Comparison of ENCODE assay signal across 21 mouse cellular contexts in genomic region chr17:24636781-24637481, GRCm38 (mm10). TPM values are rescaled to one million over a fixed set of nuclear protein-coding genes. Genes with fewer than 3 reads are reported as not detected.
A peak's percentile ranks its signal among the peaks of the same experiment; 100 is the strongest.
DNase-seq lines count a peak whose midpoint lies in the region; ATAC-seq lines count a peak whose summit lies in the region.
"Had no signal": no experiment of that assay in that cellular context is flagged by ENCODE, and none has a peak within 500 bp of the region (broad histone marks: within the 10 kb centered on the region; RNA-seq: fewer than 3 reads in every experiment).

No protein-coding gene starts in this region.

- H3K4me1 ChIP-seq in forebrain, embryonic 13.5 days, result peaks cover 12% of the 10 kb centered on the region
- H3K4me1 ChIP-seq in forebrain, embryonic 16.5 days (replicated peaks; ENCODE audit: control insufficient read depth, insufficient read depth, low read length), result peaks cover 7% of the 10 kb centered on the region
- peaks cover 55% of the 10 kb centered on the region for H3K4me1 ChIP-seq in embryonic facial prominence, embryonic 10.5 days

- H3K27me3 ChIP-seq in forebrain, embryonic 13.5 days, result no peaks in the 10 kb centered on the region
- H3K27me3 ChIP-seq in forebrain, embryonic 16.5 days (replicated peaks; ENCODE audit: control insufficient read depth, insufficient read depth, low read length), result no peaks in the 10 kb centered on the region
- no peaks in the 10 kb centered on the region for H3K27me3 ChIP-seq in embryonic facial prominence, embryonic 10.5 days (replicated peaks; ENCODE audit: low read depth, poor library complexity, severe bottlenecking)
- H3K27me3 ChIP-seq: CH12.LX; hindbrain, embryonic 15.5 days had no signal

- no peak overlapping the region for H3K4me3 ChIP-seq in forebrain, embryonic 13.5 days
- H3K4me3 ChIP-seq in forebrain, embryonic 16.5 days (replicated peaks; ENCODE audit: low read length), result no peak overlapping the region
- no peak overlapping the region for H3K4me3 ChIP-seq in embryonic facial prominence, embryonic 10.5 days
- H3K4me3 ChIP-seq: hindbrain, embryonic 15.5 days; midbrain, embryonic 10.5 days; myocyte had no signal

- no peak for ATAC-seq in forebrain, embryonic 13.5 days
- ATAC-seq in forebrain, embryonic 16.5 days, result no peak
- no peak for ATAC-seq in erythroid progenitor cell, adult 5-6 weeks (replicated peaks; ENCODE audit: low FRiP score, poor library complexity, severe bottlenecking)
- ATAC-seq: forebrain, embryonic 14.5 days; liver, postnatal 0 days had no signal

- no peak overlapping the region for H3K27ac ChIP-seq in forebrain, embryonic 13.5 days
- no peak overlapping the region for H3K27ac ChIP-seq in forebrain, embryonic 16.5 days (ENCODE audit: low read length)
- peak overlapping the region; percentile 8 for H3K27ac ChIP-seq in embryonic facial prominence, embryonic 10.5 days (replicated peaks)
- H3K27ac ChIP-seq: hindbrain, embryonic 15.5 days; midbrain, embryonic 10.5 days had no signal

- H3K4me2 ChIP-seq in forebrain, embryonic 13.5 days, result no peak overlapping the region
- no peak overlapping the region for H3K4me2 ChIP-seq in forebrain, embryonic 16.5 days (ENCODE audit: low read length)
- H3K4me2 ChIP-seq: hindbrain, embryonic 15.5 days had no signal

- H3K9ac ChIP-seq in forebrain, embryonic 13.5 days, result peak overlapping the region; percentile 21; the same call in 1 of the 2 replicates
- H3K9ac ChIP-seq in forebrain, embryonic 16.5 days (replicated peaks; ENCODE audit: low read depth, low read length), result no peak overlapping the region
- H3K9ac ChIP-seq: hindbrain, embryonic 15.5 days; liver, postnatal 0 days had no signal

- peak; percentile 32 for DNase-seq in kidney, postnatal 10 days
- no peak for DNase-seq in kidney, adult 8-10 months
- no peak for DNase-seq in embryonic facial prominence, embryonic 10.5 days (ENCODE audit: low spot score)
- DNase-seq in lung, postnatal 25 days (ENCODE audit: low spot score), result peak; percentile 86
- no peak for DNase-seq in left cerebral cortex, adult 8-10 months (ENCODE audit: low spot score in 2 of 2)
- DNase-seq: adrenal gland, adult 2 months; cerebellum, adult 18-20 months; kidney, adult 11 months; layer of hippocampus, postnatal 36 days; liver, postnatal 0 days had no signal

- no peaks in the 10 kb centered on the region for H3K36me3 ChIP-seq in forebrain, embryonic 13.5 days (ENCODE audit: poor library complexity, severe bottlenecking)
- H3K36me3 ChIP-seq in forebrain, embryonic 16.5 days (ENCODE audit: control insufficient read depth, insufficient read depth), result no peaks in the 10 kb centered on the region
- H3K36me3 ChIP-seq in embryonic facial prominence, embryonic 10.5 days (replicated peaks), result peaks cover 37% of the 10 kb centered on the region

- H3K9me3 ChIP-seq in forebrain, embryonic 13.5 days (replicated peaks), result no peaks in the 10 kb centered on the region
- H3K9me3 ChIP-seq in forebrain, embryonic 16.5 days (ENCODE audit: control insufficient read depth, low read length), result no peaks in the 10 kb centered on the region
- H3K9me3 ChIP-seq in embryonic facial prominence, embryonic 10.5 days, result no peaks in the 10 kb centered on the region
- H3K9me3 ChIP-seq: hindbrain, embryonic 15.5 days; midbrain, embryonic 10.5 days had no signal

- 71% methylated on average over 5 of the region's 5 CpGs for WGBS in forebrain, embryonic 13.5 days
- WGBS in forebrain, embryonic 16.5 days, result 72% methylated on average over 5 of the region's 5 CpGs
- WGBS in embryonic facial prominence, embryonic 10.5 days, result 61% methylated on average over 5 of the region's 5 CpGs

RNA-seq across cellular contexts. Expression of gene Nthl1, which starts 4.5 kb away (rescaled TPM):
- 13.8 and 15.3 TPM in 2 replicates for polyA plus RNA-seq in forebrain, embryonic 13.5 days (2015; fragmentation: Nextera tagmentation; extraction: Ambion mirVana)
- 13.4 and 14.4 TPM in 2 replicates for polyA plus RNA-seq in forebrain, embryonic 16.5 days (2015; fragmentation: Nextera tagmentation; extraction: Ambion mirVana)
- 22.4 and 27.3 TPM in 2 replicates for polyA plus RNA-seq in embryonic facial prominence, embryonic 10.5 days (2016; fragmentation: Nextera tagmentation; extraction: Ambion mirVana)
- total RNA-seq in erythroid progenitor cell, adult 5-6 weeks (2015; ENCODE audit: low replicate concordance), result not detected in 2 replicates
- 0.39 and 1.1 TPM in 2 replicates for total RNA-seq in erythroid progenitor cell, adult 5-6 weeks (2017; ENCODE audit: low replicate concordance)
- total RNA-seq in left cerebral cortex, adult 8-10 months (2022), result 1 to 10 TPM; 5.7 to 7.0 (median 6.1) TPM

RNA-seq across cellular contexts. Expression of gene Tsc2, which starts 4.5 kb away (rescaled TPM):
- polyA plus RNA-seq in forebrain, embryonic 13.5 days (2015; fragmentation: Nextera tagmentation; extraction: Ambion mirVana), result 60.5 and 75.1 TPM in 2 replicates
- polyA plus RNA-seq in forebrain, embryonic 16.5 days (2015; fragmentation: Nextera tagmentation; extraction: Ambion mirVana), result 80.4 and 86.8 TPM in 2 replicates
- 70.2 and 70.4 TPM in 2 replicates for polyA plus RNA-seq in embryonic facial prominence, embryonic 10.5 days (2016; fragmentation: Nextera tagmentation; extraction: Ambion mirVana)
- total RNA-seq in erythroid progenitor cell, adult 5-6 weeks (2015; ENCODE audit: low replicate concordance), result 49.0 and 56.6 TPM in 2 replicates
- total RNA-seq in erythroid progenitor cell, adult 5-6 weeks (2017; ENCODE audit: low replicate concordance), result 13.5 and 28.4 TPM in 2 replicates
- 100 to 1,000 TPM; 123 to 148 (median 137) TPM for total RNA-seq in left cerebral cortex, adult 8-10 months (2022)

RNA-seq across cellular contexts. Expression of gene Slc9a3r2, which starts 13.2 kb away (rescaled TPM):
- polyA plus RNA-seq in forebrain, embryonic 13.5 days (2015; fragmentation: Nextera tagmentation; extraction: Ambion mirVana), result 15.0 and 16.0 TPM in 2 replicates
- polyA plus RNA-seq in forebrain, embryonic 16.5 days (2015; fragmentation: Nextera tagmentation; extraction: Ambion mirVana), result 28.1 and 31.2 TPM in 2 replicates
- 31.7 and 37.3 TPM in 2 replicates for polyA plus RNA-seq in embryonic facial prominence, embryonic 10.5 days (2016; fragmentation: Nextera tagmentation; extraction: Ambion mirVana)
- 0.84 TPM in 1 of 2 replicates, not detected in the other for total RNA-seq in erythroid progenitor cell, adult 5-6 weeks (2015; ENCODE audit: low replicate concordance)
- total RNA-seq in erythroid progenitor cell, adult 5-6 weeks (2017; ENCODE audit: low replicate concordance), result not detected in 2 replicates
- total RNA-seq in left cerebral cortex, adult 8-10 months (2022), result 10 to 100 TPM; 41.0 to 47.7 (median 42.0) TPM

RNA-seq across cellular contexts. Expression of gene Npw, which starts 21.3 kb away (rescaled TPM):
- polyA plus RNA-seq in forebrain, embryonic 13.5 days (2015; fragmentation: Nextera tagmentation; extraction: Ambion mirVana), result not detected in 2 replicates
- polyA plus RNA-seq in forebrain, embryonic 16.5 days (2015; fragmentation: Nextera tagmentation; extraction: Ambion mirVana), result not detected in 2 replicates
- not detected in 2 replicates for polyA plus RNA-seq in embryonic facial prominence, embryonic 10.5 days (2016; fragmentation: Nextera tagmentation; extraction: Ambion mirVana)
- total RNA-seq in erythroid progenitor cell, adult 5-6 weeks (2015; ENCODE audit: low replicate concordance), result not detected in 2 replicates
- not detected in 2 replicates for total RNA-seq in erythroid progenitor cell, adult 5-6 weeks (2017; ENCODE audit: low replicate concordance)
- under 1 TPM in 1 of 4 experiments, not detected in 3; 0.63 TPM for total RNA-seq in left cerebral cortex, adult 8-10 months (2022)
- total RNA-seq: adrenal gland, adult 2 months; CH12.LX; gastrocnemius, adult 18-20 months; neutrophil, adult 5-6 weeks had no signal
- polyA plus RNA-seq: forebrain, embryonic 14.5 days; heart, embryonic 14.5 days; liver, postnatal 0 days; midbrain, embryonic 10.5 days; myocyte had no signal

RNA-seq across cellular contexts. Expression of gene Zfp598, which starts 32.6 kb away (rescaled TPM):
- polyA plus RNA-seq in forebrain, embryonic 13.5 days (2015; fragmentation: Nextera tagmentation; extraction: Ambion mirVana), result 14.9 and 16.2 TPM in 2 replicates
- 17.9 and 22.0 TPM in 2 replicates for polyA plus RNA-seq in forebrain, embryonic 16.5 days (2015; fragmentation: Nextera tagmentation; extraction: Ambion mirVana)
- polyA plus RNA-seq in embryonic facial prominence, embryonic 10.5 days (2016; fragmentation: Nextera tagmentation; extraction: Ambion mirVana), result 29.0 and 30.4 TPM in 2 replicates
- total RNA-seq in erythroid progenitor cell, adult 5-6 weeks (2015; ENCODE audit: low replicate concordance), result 13.4 and 18.4 TPM in 2 replicates
- total RNA-seq in erythroid progenitor cell, adult 5-6 weeks (2017; ENCODE audit: low replicate concordance), result 9.2 and 12.0 TPM in 2 replicates
- 10 to 100 TPM; 30.4 to 40.9 (median 36.1) TPM for total RNA-seq in left cerebral cortex, adult 8-10 months (2022)

Comparison
In these comparisons a context has a peak if more than half of its experiments do, and no peak if none do; other contexts are left out.
1. DNase-seq: peak in kidney, postnatal 10 days (single experiment) and lung, postnatal 25 days (single experiment); none in kidney, adult 8-10 months (0 of 2), embryonic facial prominence, embryonic 10.5 days (single experiment) and left cerebral cortex, adult 8-10 months (0 of 2).